Mouse (Mus musculus): ENCODE data around the gene Wdr61.

Wdr61 gene

DNA sequence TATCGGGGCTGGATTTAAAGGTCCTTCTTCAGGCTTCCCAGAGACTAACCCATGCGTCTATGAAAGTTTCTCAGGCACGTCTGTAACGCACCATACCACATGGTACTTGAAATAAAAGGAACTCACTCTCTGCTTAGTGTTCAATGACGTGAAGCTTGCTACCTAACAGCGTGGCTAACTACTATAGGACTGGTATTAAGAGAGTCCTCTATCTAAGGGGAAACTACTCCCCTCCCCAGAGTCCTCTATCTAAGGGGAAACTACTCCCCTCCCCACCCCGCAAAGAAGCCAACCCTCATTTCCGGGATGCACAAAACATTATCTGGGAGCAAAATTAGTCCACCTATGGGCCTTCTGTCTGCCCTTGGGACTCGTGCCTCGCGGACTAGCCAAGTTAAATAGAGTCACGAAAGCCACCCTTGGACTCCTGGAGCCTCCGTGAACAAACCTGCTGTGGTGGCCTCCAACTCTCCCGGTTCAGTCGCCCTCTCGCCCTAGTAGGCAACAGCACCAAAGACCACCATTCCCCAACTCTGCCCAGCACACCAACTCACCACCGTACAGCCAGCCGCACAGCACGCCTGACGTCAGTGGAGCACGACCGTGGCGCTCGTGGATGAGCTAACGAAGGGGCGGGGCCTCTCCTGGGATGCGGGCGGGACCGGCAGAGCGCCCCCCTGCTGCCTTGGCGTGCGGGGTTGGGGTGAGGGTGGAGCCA, at the start of gene Wdr61:
TSS of gene Wdr61 (minus strand) at position 599 of the 718 bp plus-strand sequence.
- DNase-seq (ENCODE audit: low spot score) = peak; percentile 97

DNA sequence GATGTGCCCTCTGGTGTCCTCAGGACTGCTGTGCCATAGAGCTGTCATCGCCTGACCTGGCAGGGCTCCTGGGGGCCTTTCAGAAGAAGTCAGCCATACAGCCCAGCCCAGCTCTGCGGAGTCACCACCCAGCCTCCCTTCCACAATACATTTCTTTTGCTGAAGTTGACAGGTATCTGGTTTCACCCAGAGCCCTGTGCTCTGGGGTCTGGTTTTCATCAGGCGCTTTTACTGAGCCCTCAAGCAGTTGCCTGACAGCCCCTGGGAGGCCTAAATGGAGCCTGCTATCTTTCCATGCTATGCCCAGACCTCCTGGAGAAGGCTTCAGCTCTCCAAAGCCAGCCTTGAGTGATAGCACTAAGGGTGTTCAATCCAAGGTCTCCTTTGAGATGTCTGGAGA, 49.7 kb upstream of the Wdr61 start:
- DNase-seq (ENCODE audit: low spot score) = peak; percentile 77

DNA sequence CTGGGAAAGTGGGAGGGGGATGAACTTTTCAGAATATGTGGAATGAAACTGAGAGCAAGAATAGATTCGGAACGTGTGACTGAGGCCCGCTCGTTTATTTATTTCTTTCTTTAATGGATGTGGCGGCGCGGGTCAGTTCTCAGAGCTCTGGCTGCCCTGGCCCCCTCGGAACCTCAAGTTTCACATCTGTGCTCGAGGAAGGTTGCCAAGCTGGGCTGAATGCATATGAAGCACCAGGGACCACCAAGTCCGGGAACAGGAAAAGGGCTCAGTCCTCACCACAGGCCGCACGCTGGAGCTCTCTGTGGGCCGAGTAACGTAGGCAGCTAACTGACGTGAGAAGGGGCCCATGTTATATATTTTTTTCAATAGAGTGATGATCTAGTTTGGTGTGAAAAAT, 48.2 kb upstream of the Wdr61 start:
- DNase-seq (ENCODE audit: low spot score) = no peak

DNA sequence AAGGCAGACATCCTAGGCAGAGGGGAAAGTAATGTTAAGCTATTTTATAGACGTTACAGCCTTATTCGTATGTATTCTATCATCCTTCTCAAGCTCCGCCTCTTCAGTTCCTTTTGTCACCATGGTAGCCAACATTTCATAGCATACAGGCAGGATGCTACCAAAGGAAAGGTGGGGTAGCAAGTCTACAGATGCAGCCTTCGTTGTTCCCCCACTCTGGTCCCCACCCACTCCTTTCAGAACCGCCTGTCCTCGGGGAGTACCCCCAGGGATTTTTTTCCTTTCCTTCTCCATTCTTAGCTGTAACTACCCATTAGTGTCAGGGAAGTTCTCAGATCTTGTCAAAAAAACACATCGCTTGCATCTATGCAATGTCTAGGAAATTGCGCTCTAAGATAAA, 45.0 kb upstream of the Wdr61 start:
- no peak for DNase-seq (ENCODE audit: low spot score)

DNA sequence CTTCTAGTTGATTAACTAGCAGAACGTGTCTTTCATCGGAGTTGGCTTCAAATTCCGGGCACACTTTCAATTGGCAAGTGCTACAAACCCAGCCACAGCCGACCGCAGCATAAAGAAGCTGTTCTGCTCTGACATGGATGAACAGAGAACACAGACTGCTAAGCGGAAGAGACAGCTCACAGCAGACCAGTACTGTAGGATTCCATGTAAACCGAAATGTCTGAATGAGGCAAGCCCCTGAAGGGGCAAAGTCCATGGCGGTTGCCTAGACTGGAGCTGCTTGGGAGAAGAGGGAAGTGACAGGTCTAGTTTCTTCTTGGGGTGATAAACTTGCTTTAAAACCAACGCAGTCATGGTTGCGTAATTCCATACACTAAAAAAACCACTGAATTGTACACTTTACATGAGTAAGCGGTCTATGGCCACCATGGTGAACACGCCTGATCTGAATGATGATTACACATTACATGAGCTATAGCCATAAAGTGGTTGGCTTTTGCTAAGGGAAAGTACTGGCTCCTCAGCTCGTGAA, 42.2 kb upstream of the Wdr61 start:
- DNase-seq (ENCODE audit: low spot score) = no peak

DNA sequence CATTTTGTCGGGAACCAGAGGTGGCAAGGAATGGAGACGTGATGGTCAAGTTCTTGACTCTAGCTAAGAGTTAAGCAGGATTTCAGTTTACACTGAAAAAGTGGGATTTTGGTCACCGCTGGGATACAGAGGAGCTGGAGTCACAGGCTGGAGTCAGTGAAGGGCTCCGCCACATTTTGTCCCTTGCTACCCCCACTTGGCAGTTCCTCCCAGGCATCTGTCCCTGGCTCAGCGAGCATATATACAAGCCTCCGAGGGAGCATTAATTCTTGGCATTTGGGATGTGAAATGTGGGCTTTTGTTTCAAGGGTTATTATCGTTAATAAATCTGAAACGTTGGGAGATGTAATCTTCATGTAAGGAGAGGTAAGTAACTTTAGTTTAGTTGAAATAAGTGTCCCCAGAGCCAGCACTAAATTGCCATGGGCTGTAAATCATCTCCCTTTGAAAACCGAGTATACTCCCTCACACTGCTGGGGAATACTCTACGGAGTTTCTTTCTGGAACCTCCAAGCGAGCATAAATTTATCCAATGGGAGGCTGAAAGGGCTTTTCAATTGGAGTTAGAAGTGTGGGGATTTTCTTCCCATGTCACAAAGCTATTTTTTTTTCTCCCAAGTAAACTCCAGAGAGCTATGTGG, 35.9 kb upstream of the Wdr61 start:
- DNase-seq (ENCODE audit: low spot score) = no peak

DNA sequence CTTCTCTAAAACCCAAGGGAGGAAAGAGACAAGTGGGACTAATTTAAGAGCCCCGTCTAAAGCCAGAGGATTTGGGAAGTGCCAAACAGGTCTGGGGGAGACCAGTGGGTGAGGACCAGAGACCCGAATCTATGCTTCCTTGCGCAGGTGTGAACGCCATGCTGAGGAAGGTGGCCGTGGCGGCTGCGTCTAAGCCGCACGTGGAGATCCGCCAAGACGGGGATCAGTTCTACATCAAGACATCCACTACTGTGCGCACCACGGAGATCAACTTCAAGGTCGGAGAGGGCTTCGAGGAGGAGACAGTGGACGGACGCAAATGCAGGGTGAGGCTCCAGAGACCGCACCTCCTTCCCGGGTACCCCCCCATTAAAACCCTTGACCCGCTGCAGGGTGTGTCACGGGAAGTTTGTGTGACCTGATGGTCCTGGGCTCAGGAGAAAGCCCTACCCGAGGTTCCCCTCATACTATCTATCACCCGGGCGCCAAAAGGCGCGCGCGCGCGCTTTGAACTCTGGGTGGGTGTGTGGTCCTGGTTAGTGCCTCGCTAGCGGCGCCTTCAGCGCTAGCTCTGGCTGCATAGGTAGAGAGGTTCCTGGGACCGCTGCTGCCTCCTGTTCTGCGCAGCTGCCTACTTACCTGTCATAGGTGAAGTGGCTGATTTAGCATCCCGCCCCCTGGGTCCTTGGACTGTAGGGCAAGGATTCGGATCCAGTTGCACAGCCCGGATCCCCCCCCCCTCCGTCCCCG, 31.2 kb upstream of the Wdr61 start:
- DNase-seq (ENCODE audit: low spot score) = peak; percentile 67

DNA sequence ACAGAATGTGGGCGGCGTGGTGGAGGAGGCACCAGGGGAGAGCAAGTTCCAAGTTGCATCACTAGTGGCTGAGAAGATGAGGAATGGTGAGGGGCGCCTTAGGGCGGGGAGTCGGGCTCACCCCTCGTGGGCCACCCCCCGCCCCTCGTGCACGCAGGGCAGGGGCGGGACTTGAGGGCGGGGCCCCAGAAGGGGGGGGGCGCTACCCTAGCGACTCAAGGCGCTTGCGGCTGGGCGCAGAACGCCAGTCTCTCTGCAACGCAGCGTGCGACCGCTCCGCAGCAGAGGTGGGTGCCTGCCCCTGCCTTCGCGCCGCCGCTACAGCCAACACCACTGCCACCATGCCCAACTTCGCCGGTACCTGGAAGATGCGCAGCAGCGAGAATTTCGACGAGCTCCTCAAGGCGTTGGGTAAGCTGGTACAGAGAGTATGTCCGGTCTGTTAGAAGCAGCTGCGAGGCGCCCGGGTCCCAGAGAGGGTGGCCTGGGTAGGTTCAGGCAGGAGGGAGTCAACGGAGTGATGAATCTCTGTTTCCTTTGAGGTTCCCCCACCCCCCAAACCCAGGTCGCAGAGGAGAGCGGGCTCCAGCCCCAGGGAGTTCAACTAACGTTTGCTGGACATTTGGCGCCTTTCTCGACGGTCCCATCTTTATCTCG, 30.4 kb upstream of the Wdr61 start, which contains the start of gene Crabp1:
TSS of gene Crabp1 (plus strand) at position 188 of the 657 bp plus-strand sequence.
- peak; percentile 76 for DNase-seq (ENCODE audit: low spot score)

DNA sequence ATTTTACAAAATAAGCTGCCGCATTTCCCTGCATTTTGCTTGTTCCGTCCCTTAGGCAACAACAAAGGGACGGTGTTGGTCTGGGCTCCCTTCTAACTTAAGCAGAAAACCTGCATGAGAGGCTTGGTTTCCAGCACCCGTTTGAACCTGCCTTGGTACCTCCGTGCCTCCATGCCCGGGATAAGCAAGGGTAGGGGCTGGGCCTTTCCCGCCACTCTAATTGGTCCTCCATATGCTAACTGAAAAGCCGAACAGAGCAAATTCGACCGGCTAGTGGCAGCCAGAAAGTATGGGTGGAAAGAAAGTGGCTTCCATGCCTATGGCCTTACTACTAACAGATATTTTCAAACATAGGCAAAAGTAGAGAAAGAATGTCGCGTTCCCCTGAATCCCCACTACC, 29.8 kb upstream of the Wdr61 start:
- no peak for DNase-seq (ENCODE audit: low spot score)

DNA sequence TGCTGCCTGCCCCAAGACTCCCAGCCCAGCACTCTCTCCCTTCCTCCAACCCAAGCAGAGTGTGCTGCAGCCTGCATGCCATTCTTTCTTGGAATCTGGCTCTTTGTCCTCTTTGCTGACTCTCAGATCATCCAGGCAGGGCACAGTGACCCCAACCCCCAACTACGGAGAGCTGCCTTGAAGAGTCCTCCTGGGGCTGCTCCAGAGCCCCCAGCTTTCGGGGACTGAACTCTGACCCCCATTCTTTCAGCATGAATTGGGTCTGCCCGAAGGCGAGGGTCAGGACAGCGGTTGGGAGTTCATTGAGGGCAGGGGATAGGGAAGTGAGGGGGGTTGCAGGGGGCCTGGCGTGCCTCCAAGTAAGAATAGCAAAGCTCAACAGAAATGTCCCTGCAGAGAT, 25.3 kb upstream of the Wdr61 start:
- peak; percentile 73 for DNase-seq (ENCODE audit: low spot score)

DNA sequence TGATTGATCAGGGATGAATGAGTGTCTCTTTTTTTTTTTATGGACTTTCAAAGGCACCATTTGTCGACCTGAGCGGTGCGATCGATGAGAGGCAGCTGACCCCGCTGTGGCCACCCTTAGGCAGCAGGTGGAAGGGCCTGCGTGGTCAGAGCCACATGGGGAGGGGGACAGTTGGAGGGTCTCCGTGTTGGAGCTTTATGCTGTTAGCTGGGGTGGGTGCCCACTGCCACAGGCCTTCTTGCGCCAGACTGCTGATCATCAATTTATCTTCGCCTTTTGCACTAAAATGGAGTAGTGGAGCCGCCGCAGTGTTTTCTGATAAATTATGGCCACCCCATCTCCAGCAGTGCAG, 18.6 kb upstream of the Wdr61 start:
- no peak for DNase-seq (ENCODE audit: low spot score)

DNA sequence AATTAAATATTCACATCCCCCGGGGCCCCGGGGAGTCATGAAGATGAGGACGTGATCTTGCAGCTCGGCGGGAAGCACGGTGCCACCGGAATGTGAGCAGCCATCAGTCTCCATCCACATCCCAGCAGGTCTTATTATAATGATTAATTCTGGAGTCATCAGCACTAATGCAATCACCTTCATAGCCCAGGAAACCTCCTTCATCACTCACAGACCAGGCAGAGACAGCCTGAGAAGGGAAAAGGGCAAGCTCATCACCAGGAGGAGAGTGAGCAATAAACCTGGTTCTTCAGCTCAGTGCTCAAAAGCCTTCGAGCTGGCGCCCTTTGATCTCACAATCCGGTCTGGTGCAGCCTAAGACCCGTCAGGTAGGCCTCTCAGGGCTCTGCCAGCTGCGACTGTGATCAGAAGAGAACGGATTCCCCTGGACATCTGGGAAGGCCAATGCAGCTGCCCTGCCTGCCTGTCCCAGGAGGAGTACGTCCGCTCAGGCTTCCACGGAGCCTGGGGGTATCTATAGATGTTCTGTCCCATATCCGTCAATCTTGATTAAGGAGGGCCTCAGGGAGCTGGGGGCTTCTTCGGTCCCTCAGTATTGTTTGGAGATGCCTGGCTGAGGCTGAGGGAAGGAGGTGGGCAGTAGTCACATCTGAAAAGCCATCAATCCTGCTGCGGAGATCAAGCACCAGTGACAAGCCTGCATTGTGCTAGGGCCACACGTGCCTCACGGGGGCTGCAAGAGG, 18.1 kb upstream of the Wdr61 start:
- peak; percentile 68 for DNase-seq (ENCODE audit: low spot score)

DNA sequence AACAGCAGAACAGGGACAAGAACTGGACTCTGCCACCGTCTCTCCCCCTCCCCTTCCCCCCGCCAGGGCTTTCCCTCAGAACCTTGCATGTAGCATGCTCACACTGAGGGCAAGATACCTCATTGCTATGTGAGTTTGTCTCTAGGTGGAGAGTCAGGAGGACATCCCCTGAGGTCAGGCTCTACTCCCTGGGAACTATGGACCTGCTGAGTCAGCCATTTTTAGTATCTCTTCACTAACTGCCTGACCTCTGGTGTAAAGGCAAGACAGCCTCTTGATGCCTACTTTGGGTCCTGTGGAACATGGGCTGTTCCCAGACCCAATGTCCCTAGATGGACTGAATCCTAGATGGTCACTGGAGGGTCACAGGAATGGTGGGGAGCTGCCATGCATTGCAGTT, 17.4 kb upstream of the Wdr61 start:
- no peak for DNase-seq (ENCODE audit: low spot score)

DNA sequence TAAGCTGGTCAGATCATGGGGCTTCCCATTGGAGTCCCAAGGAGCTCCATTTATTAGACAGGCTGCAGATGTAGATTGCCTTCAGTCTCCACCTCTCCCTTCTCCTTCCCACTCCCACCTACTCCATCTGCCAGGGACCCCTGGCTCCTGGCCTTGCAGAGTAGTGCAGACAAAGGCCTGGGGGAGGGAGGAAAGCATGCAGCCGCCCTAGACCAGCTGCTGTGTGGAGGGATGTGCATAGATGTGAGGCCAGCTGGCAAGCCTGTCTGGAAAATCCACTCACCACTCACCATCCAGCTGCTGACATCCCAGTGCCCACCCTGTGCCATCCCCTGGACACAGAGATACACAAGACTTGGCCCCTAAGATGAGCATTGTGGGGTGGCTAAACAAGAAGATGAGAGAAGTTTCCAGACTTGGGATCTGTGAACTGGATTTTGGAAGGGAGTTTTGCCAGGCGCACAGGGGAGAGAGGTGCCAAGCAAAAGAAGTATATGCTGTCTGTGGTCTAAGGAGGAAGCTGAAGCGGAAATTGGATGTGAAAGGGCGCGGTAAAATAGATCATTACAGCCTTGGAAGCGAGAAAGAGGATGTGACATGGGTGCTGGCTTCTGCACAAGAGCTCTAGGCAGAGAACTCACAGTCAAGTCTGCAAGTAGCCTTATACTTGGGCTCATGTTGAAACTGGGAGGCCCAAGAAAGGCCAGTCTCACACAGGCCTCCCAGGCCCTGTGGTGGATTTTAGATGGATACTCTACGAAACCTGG, 16.1 kb upstream of the Wdr61 start:
- DNase-seq (ENCODE audit: low spot score) = no peak

DNA sequence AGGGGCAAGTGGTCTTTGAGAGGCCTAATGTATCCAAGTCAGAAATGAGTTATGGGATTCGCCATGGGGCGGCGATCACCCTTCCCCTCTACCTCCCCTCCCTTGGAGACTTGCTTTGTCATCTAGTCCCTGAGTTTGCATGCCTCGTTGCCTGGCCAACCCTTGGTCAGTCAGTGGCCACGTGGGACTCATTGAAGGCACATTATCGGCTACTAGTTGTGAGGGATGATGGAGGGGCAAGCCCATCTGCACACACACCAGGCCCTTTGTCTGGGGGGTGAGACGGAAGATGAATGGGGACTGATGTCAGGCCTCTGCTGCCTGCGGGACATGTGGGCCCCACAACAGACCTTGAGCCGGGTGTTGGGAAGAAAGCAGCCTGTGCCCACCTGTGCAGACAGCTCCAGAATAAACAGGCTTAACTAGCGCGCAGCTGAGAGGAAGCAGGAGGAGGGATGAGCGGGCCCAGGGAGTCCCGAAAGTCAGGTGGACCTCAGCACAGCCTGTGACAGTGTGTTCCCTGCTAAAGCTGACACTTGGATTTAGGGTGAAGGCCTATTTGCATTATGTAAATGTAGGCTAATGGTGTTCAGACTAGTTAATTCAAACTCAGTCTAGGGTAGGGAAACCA, 11.5 kb upstream of the Wdr61 start:
- peak; percentile 83 for DNase-seq (ENCODE audit: low spot score)

DNA sequence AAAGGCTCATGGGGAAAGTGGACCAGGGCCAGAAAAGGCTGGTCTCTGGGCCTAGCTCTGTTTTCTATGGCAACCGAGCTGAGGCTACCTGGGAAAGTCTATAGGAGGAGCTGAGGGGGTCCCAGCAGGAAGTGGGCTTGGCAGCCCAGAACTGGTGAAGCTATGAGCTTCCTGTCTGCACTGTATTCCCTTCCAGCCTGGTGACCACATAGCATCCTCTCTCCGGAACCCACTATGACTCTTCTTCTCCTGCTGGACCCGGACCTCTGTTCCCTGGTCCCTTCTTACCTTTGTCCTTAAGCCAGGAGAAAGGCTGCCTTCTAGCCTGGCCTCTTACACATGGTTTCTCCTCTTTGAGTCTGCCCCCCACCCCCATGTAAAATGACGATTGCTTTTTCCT, 9.6 kb upstream of the Wdr61 start:
- no peak for DNase-seq (ENCODE audit: low spot score)

DNA sequence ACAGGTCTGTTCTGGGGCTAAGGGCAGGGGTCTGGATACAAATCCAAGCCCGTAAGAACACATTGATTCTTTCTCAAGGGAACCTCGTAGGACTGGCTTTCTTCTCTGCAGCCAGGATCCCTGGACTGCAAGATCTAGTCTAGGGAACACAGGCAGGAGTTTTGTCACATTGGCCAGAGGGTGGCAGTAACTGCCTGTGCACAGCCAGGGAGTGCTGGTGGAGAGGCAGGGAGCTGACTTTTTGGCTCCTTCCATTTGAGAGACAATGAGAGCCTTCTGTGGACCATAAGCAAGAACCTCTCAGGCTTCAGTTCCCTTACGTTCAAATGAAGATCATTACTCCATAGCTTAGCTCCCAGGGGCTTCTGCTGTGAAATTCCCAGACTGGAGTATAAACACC, 4.1 kb upstream of the Wdr61 start:
- DNase-seq (ENCODE audit: low spot score) = peak; percentile 91

DNA sequence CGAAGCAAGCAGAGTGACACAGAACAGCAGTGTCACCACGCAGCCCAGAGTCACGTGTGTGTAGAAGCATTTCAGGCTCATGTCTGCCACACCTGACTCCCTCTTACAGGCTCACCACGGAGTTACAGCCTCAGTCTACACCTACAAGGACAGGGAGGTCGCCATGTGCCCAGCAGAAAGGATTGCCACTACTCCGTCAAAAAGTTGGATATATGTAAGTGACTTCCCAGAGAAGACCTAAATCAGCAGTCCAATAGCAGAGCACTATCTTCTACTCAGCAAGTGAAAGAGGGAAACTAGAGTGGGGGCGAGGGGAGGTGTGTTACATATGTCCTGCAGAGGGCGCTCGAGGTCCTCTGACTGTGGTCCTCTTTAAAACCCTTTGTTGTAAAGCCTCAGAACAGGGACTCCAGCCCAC, 2.0 kb upstream of the Wdr61 start:
- peak; percentile 96 for DNase-seq (ENCODE audit: low spot score)

DNA sequence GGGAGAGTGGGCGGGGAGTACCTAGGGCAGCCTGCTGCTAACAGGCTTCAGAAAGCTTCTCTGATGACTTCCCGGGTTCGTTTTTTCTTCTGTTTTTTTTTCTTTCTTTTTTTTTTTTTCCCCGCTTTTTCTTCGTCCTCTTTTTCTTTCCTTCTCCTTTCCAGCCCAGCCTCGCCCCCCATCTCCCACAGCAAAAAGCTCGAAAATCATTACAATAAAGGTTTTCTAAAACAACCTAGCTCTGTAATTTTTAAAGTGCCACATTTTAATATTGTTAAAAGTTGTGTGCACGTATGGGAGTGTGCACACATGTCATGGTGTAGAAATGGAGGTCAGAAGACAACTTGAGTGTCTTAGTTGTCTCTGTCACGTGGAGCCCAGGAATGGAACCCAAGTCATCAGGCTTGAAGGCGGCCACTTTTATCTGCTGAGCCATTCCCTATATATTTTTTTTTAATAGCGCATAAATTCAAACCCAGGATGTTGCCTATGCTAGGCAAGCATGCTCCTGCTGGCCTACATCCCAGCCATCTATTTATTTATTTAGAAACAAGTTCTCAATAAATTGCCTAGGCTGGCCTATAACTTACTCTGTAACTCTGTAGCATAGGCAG, 427 bp upstream of the Wdr61 start:
- DNase-seq (ENCODE audit: low spot score) = no peak

DNA sequence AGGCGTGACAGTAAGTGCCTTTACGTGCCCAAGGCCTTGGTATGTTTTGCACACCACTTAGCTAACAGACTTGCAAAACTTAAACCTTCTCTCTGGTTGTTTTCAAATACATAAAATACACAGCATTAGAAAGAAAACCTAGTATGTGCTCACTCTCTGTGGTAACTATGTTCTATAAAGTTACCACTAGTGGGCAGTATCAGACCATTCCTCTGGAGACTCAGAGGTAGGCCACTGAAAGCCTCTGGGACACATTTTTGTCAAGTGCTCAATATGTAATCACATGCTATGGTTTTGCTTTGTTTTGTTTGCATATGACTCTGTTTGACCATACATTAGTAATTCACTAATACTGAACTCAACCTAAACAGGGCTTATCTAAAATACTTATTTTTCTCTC, 2.2 kb downstream of the Wdr61 start:
- DNase-seq (ENCODE audit: low spot score) = peak; percentile 73
